Mouse (Mus musculus): ENCODE measurements around the gene Iah1. TPM values are rescaled to one million over a fixed set of nuclear protein-coding genes. Genes with fewer than 3 reads are reported as not detected.

The Iah1 gene
- total RNA-seq, 2 experiments from 2014 or later: 41.9 to 46.5 TPM

DNA sequence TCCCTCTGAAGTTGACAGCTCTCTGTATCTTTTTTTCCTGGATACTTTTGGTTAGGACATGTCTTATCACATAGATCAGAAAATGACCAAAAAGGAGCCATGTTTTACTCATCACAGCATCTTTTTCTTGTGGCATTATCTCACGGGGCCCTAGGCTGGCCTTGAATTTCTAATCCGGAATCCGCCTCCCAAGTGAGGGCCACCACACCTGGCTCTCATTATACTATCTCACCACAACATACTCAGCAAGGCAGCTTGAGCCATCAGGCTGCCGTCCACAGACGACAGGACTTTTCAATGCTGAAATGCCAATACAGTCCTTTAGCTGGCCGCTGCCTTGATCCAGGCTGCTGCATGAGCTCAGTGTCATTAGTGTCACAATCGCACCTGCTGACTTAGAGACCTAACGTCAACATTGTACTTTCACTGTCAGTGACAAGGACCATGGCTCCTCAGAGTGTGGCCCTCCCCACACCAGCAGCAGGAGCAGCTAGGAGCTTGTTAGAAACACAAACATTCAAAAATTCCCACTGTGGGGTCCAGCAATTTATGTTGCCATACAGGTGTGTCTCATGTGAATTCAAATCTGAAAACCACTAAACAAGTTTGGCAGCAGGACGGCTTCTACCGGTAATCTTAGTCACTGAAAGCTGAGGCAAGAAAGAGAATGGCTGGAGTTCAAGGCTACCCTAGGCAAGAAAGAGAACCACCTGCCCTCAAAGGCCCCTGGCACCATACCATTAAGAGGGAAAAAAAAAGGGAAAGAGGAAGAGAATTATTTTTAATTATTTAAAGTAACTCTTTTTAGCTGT is 48.6 kb downstream of the Iah1 start:
- no peak for ATAC-seq (ENCODE audit: poor library complexity, severe bottlenecking)

- peak; percentile 2; the same call in 1 of the 2 replicates for ATAC-seq (ENCODE audit: poor library complexity, severe bottlenecking)
Measured at GRCm38 (mm10) chr12:21368376-21369086, 52.3 kb downstream of the Iah1 start.

- peak; percentile 46 for ATAC-seq (ENCODE audit: poor library complexity, severe bottlenecking)
Measured at GRCm38 (mm10) chr12:21369087-21369410, 52.9 kb downstream of the Iah1 start.

- no peak for ATAC-seq (ENCODE audit: poor library complexity, severe bottlenecking)
Measured at GRCm38 (mm10) chr12:21370035-21370611, 53.9 kb downstream of the Iah1 start.

GRCm38 (mm10) chr12:21373100-21373819 is 57.1 kb downstream of the Iah1 start, which contains the start of gene Adam17:
Adam17 (minus strand) TSS chr12:21373632.
- peak; percentile 94 for ATAC-seq (ENCODE audit: poor library complexity, severe bottlenecking)

Other genes starting within 250 kb of the Iah1 start
- 111 and 130 TPM in 2 replicates for gene Cpsf3, start 31.0 kb upstream of the Iah1 start, total RNA-seq (2015)
- 68.0 and 82.5 TPM in 2 replicates for gene Cpsf3, start 31.0 kb upstream of the Iah1 start, total RNA-seq (2017)
- gene Itgb1bp1, start 30.1 kb upstream of the Iah1 start, total RNA-seq (2015): 47.5 and 50.9 TPM in 2 replicates
- 28.6 and 35.0 TPM in 2 replicates for gene Itgb1bp1, start 30.1 kb upstream of the Iah1 start, total RNA-seq (2017)
- 43.5 and 46.9 TPM in 2 replicates for gene Adam17, start 57.2 kb downstream of the Iah1 start, total RNA-seq (2015)
- gene Adam17, start 57.2 kb downstream of the Iah1 start, total RNA-seq (2017): 73.9 and 77.0 TPM in 2 replicates
- gene Ywhaq, start 101.2 kb downstream of the Iah1 start, total RNA-seq (2015): 265 and 275 TPM in 2 replicates
- 136 and 156 TPM in 2 replicates for gene Ywhaq, start 101.2 kb downstream of the Iah1 start, total RNA-seq (2017)

Measured in megakaryocyte, adult 5-6 weeks (primary cell).